Mouse (Mus musculus) urinary bladder, postnatal 25 days (tissue): ENCODE results near the gene Gm10645.
A peak's percentile ranks its signal among the peaks of the same experiment; 100 is the strongest.

ENCODE experiments used
- DNase-seq: peaks from one replicate; pipeline ENCODE4 v3.0.0; 2022; ENCODE audit warnings: low spot score

Gm10645 gene

GRCm38 (mm10) chr8:83169127-83169526, 3.2 kb upstream of the Gm10645 start:
- no peak for DNase-seq

GRCm38 (mm10) chr8:83167932-83168331, 2.0 kb upstream of the Gm10645 start:
- no peak for DNase-seq

GRCm38 (mm10) chr8:83165235-83165930, 587 bp downstream of the Gm10645 start, which contains the start of gene Tbc1d9:
Gene Tbc1d9 (plus strand): TSS chr8:83165352.
- DNase-seq, result peak; percentile 55

- DNase-seq, result no peak
These were observed 5.4 kb downstream of the Gm10645 start for GRCm38 (mm10) chr8:83160613-83161012.

- DNase-seq, result no peak
These were observed 6.4 kb downstream of the Gm10645 start for GRCm38 (mm10) chr8:83159615-83160014.

GRCm38 (mm10) chr8:83158971-83159370, 7.0 kb downstream of the Gm10645 start:
- no peak for DNase-seq

GRCm38 (mm10) chr8:83155110-83155509, 10.9 kb downstream of the Gm10645 start:
- DNase-seq, result no peak

- no peak for DNase-seq
These were observed 13.5 kb downstream of the Gm10645 start for GRCm38 (mm10) chr8:83152470-83152869.

GRCm38 (mm10) chr8:83152055-83152454, 13.9 kb downstream of the Gm10645 start:
- no peak for DNase-seq

GRCm38 (mm10) chr8:83149124-83149523, 16.8 kb downstream of the Gm10645 start:
- no peak for DNase-seq

- no peak for DNase-seq
These were observed 20.5 kb downstream of the Gm10645 start for GRCm38 (mm10) chr8:83145421-83145820.

GRCm38 (mm10) chr8:83144601-83145000, 21.4 kb downstream of the Gm10645 start:
- DNase-seq, result no peak

GRCm38 (mm10) chr8:83141358-83141757, 24.6 kb downstream of the Gm10645 start:
- no peak for DNase-seq

GRCm38 (mm10) chr8:83140701-83141111, 25.3 kb downstream of the Gm10645 start:
- no peak for DNase-seq

GRCm38 (mm10) chr8:83140068-83140467, 25.9 kb downstream of the Gm10645 start:
- no peak for DNase-seq

GRCm38 (mm10) chr8:83135086-83135485, 30.9 kb downstream of the Gm10645 start:
- DNase-seq, result no peak
